Mouse (Mus musculus) limb, embryonic 13.5 days (tissue): ENCODE measurements around the gene Per1. TPM values are rescaled to one million over a fixed set of nuclear protein-coding genes. Genes with fewer than 3 reads are reported as not detected.
A peak's percentile ranks its signal among the peaks of the same experiment; 100 is the strongest.

ENCODE experiments used
- ATAC-seq: fragments of 200-750 bp; cut with Nextera tagmentation; 2 replicates; pipeline ENCODE4 v1.8.0; 2017; ENCODE audit warnings: low read depth, moderate number of reproducible peaks, moderate TSS enrichment; ENCODE audit not compliant: low FRiP score
- H3K27ac ChIP-seq: fragments of 300-500 bp; sonication (generic); 2 replicates; pipeline ENCODE4 v1.5.1; 2015; ENCODE audit warnings: inconsistent platforms, mild to moderate bottlenecking, moderate library complexity
- H3K27me3 ChIP-seq: fragments of 300-500 bp; sonication (generic); 2 replicates; pipeline ENCODE4 v1.6.1; 2015; ENCODE audit warnings: mild to moderate bottlenecking, inconsistent platforms
- H3K36me3 ChIP-seq: fragments of 300-500 bp; sonication (generic); 2 replicates; pipeline ENCODE4 v1.6.1; 2015; ENCODE audit warnings: inconsistent platforms, mild to moderate bottlenecking, moderate library complexity
- H3K4me1 ChIP-seq: fragments of 300-500 bp; sonication (generic); 2 replicates; pipeline ENCODE4 v1.6.1; 2015; ENCODE audit warnings: inconsistent platforms
- H3K4me2 ChIP-seq: fragments of 300-500 bp; sonication (generic); replicated peaks from 2 replicates; pipeline ENCODE4 v1.6.1; 2015; ENCODE audit warnings: inconsistent platforms, mild to moderate bottlenecking, moderate library complexity
- H3K4me3 ChIP-seq: fragments of 300-500 bp; sonication (generic); 2 replicates; pipeline ENCODE4 v1.5.1; 2015; ENCODE audit warnings: moderate library complexity, mild to moderate bottlenecking, inconsistent platforms
- H3K9ac ChIP-seq: fragments of 300-500 bp; sonication (generic); 2 replicates; pipeline ENCODE4 v1.6.1; 2015; ENCODE audit warnings: mild to moderate bottlenecking, inconsistent platforms
- H3K9me3 ChIP-seq: fragments of 300-500 bp; sonication (generic); 2 replicates; pipeline ENCODE4 v1.6.1; 2016; ENCODE audit warnings: inconsistent platforms
- WGBS: fragments of 180-500 bp; shearing (Covaris S2); methylation state at CpG from one replicate; pipeline ENCODE4 v1.1.7; 2015; 5-methylcytosine and 5-hydroxymethylcytosine counted together
- polyA plus RNA-seq: library from polyadenylated mRNA; unstranded; fragments of >200 nt; fragmentation: Nextera tagmentation; extraction: Ambion mirVana; gene quantifications from 2 replicates; pipeline ENCODE4 v1.2.1, GENCODE M21; 2015

Per1 gene
- polyA plus RNA-seq, 1 experiment from 2014 or later, result 12.0 TPM

DNA sequence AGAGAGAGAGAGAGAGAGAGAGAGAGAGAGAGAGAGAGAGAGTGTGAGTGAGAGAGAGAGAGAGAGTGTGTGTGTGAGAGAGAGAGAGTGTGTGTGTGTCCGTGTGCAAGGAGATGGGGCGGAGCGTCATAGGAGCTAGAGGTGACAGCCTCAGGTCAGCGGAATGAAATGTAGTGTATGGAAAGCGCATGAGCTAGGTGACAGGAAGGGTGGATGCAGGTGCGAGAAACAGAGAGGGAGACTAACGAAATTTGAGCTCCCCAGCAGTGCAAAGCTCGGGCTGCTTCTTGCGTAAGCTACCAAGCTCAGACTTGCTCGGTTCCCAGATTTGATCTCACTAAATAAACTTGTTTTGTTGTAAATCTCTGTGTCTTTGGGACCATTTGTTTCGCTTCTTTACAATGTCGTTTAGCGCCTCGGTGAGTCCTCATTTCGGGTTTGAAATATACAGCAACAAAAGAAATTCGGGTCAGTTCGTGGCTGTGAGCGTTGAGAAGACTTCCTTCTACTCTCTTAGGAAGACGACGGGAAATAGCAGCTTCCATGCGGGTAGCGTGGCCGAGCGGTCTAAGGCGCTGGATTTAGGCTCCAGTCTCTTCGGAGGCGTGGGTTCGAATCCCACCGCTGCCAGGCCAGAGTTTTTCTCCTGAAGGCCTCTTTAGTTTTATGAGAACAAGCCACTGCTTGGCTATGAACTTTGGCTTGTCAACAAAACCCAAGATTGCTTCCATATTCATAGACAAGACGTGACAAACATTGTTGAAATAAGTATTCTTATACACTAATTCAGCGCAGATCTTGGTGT is 28.9 kb downstream of the Per1 start:
- Histone ChIP-seq H3K9me3 (no peaks in the 10 kb centered on the region), H3K36me3 (no peaks in the 10 kb centered on the region), H3K9ac (peak overlapping the region; percentile 61), H3K4me2 (peak overlapping the region; percentile 92), H3K27ac (peak overlapping the region; percentile 80; the same call in 1 of the 2 replicates), H3K4me3 (peak overlapping the region; percentile 82), H3K27me3 (peaks cover 12% of the 10 kb centered on the region; the same call in 1 of the 2 replicates), H3K4me1 (peaks cover 37% of the 10 kb centered on the region)
- under 1% methylated on average over 31 of the region's 31 CpGs for WGBS
- ATAC-seq, result peak; percentile 66

DNA sequence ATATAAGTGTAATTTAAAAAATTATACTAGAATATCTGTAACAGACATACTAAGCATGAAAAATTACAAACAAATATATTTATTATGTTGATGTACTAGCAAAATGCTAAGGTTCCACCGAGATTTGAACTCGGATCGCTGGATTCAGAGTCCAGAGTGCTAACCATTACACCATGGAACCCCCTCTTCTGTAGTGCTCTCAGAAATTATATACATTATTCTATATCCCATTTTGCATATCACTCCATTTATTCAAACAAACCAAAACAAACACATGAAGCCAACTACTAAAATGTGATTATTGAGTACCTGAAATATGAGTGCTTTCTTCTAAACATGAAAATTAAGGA is 29.5 kb downstream of the Per1 start:
- Histone ChIP-seq H3K4me3 (peak overlapping the region; percentile 82), H3K4me1 (peaks cover 31% of the 10 kb centered on the region), H3K4me2 (peak overlapping the region; percentile 92), H3K9me3 (no peaks in the 10 kb centered on the region), H3K36me3 (no peaks in the 10 kb centered on the region), H3K9ac (no peak overlapping the region), H3K27me3 (peaks cover 12% of the 10 kb centered on the region; the same call in 1 of the 2 replicates), H3K27ac (no peak overlapping the region)
- peak; percentile 64 for ATAC-seq
- under 1% methylated on average over 3 of the region's 3 CpGs for WGBS

DNA sequence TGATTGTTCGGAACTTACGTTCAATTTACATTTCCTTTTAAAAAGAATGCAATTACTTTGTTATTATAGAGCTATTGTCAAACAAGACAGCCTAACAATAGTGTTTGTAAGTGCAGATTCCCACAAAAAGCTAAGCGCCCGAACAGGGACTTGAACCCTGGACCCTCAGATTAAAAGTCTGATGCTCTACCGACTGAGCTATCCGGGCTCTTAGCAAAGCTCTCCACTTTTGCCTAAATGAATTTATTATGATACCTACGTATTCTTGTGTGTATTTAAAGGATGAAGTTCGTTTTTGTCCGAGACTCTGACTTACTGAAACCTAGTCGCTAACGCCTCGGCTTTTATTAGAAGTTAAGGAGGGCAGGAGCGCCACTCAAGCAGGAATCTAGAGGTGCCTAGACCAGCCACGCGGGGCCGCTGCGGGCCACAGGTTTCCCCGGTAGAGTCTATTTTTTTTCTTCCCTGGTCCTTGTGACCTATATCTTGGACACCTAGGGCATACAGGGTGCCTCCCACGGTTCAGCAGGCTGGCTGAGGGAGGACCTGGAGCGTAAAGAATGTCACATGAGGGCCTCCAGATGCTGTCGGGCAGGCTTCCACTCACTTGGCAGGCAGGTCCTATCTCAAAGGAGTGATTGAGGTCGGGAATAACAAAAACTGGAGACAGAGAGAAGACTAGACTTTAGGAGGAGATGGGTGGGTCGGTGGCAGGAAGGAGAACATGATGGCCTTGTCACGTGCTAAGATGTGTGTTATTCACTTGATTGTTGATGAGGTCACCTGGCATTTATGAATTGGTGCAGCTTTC is 30.2 kb downstream of the Per1 start:
- peaks cover 23% of the 10 kb centered on the region for H3K4me1 ChIP-seq
- under 1% methylated on average over 24 of the region's 24 CpGs for WGBS
- ATAC-seq, result peak; percentile 29

DNA sequence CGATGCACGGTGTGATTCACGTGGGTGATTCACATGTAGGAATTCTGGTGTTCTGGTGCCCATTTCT is 30.7 kb downstream of the Per1 start, which contains the start of gene Aloxe3:
Gene Aloxe3, plus strand, starts transcription at position 45 of the 67 bp plus-strand sequence.
- 9% methylated on average over 3 of the region's 3 CpGs for WGBS
- no peaks in the 10 kb centered on the region for H3K9me3 ChIP-seq
- peak within 1 kb of the TSS; percentile 65 for H3K4me3 ChIP-seq
- peak within 1 kb of the TSS; percentile 87 for H3K4me2 ChIP-seq
- H3K9ac ChIP-seq, result peak within 1 kb of the TSS; percentile 64
- no peaks in the 10 kb centered on the region for H3K36me3 ChIP-seq
- peak within 1 kb of the TSS; percentile 79 for H3K27ac ChIP-seq
- H3K4me1 ChIP-seq, result peaks cover 19% of the 10 kb centered on the region
- no peak for ATAC-seq
- peaks cover 9% of the 10 kb centered on the region; the same call in 1 of the 2 replicates for H3K27me3 ChIP-seq

More for the DNA sequence above, 30.2 kb downstream of the Per1 start:
- H3K27ac ChIP-seq, result peak overlapping the region; percentile 79
- H3K9me3 ChIP-seq, result no peaks in the 10 kb centered on the region
- H3K4me3 ChIP-seq, result peak overlapping the region; percentile 65
- peak overlapping the region; percentile 64 for H3K9ac ChIP-seq
- H3K27me3 ChIP-seq, result peaks cover 14% of the 10 kb centered on the region; the same call in 1 of the 2 replicates
- peak overlapping the region; percentile 87 for H3K4me2 ChIP-seq
- no peaks in the 10 kb centered on the region for H3K36me3 ChIP-seq

DNA sequence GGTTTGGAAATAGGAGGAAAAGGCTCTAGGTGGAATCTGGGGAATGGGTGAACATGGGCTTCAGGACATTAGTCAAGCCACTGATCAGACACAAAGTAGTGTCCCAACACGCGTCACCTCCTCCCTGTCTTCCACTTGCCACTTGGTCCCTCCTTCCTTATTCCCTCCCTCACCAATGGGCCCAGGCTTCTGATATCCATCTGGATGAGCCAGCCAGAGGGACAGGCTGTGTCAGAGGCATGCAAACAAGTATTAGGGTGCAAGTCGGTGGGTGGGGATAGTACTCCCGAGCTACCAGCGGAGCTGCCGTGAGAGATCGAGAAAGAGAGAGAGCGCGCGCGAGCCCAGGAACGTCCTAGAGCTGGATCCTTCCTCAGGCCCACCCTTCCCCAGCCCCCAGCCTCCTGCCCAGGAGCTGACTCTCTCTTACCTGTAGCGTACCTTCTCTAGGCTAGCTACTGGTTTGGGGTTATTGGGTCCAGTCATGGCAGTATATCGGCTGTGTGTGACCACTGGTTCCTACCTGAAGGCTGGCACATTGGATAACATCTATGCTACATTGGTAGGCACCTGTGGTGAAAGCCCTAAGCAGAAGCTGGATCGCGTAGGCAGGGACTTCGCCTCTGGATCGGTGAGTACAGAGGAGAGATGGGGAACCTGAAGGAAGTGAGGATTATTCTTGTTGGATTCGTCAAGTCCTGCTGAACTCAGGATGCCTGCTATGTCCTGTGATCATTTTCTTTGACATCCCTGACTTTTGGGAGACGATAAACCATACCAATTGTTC is 31.1 kb downstream of the Per1 start:
- peak overlapping the region; percentile 87 for H3K4me2 ChIP-seq
- peaks cover 7% of the 10 kb centered on the region; the same call in 1 of the 2 replicates for H3K27me3 ChIP-seq
- peaks cover 15% of the 10 kb centered on the region for H3K4me1 ChIP-seq
- no peaks in the 10 kb centered on the region for H3K36me3 ChIP-seq
- H3K4me3 ChIP-seq, result peak overlapping the region; percentile 65
- 15% methylated on average over 19 of the region's 20 CpGs for WGBS
- peak overlapping the region; percentile 64 for H3K9ac ChIP-seq
- no peaks in the 10 kb centered on the region for H3K9me3 ChIP-seq
- no peak overlapping the region for H3K27ac ChIP-seq
- ATAC-seq, result no peak

DNA sequence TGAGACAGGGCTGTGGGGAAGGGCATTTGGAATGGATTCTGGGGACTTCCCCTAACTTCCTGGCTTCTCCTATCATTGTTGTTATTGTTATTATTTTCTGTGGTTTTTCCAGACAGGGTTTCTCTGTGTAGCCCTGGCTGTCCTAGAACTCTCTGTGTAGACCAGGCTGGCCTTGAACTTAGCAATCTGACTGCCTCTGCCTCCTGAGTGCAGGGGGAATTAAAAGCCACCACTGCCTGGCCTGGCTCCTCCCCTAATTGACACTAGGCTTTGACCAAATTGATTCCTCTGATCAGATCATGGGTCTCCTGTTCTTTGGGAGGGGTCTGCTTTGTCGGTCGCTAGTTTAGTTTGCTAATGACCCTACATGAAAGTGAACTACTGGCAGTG is 31.7 kb downstream of the Per1 start:
- Histone ChIP-seq H3K4me3 (peak overlapping the region; percentile 65), H3K9ac (no peak overlapping the region)
- no peak for ATAC-seq

DNA sequence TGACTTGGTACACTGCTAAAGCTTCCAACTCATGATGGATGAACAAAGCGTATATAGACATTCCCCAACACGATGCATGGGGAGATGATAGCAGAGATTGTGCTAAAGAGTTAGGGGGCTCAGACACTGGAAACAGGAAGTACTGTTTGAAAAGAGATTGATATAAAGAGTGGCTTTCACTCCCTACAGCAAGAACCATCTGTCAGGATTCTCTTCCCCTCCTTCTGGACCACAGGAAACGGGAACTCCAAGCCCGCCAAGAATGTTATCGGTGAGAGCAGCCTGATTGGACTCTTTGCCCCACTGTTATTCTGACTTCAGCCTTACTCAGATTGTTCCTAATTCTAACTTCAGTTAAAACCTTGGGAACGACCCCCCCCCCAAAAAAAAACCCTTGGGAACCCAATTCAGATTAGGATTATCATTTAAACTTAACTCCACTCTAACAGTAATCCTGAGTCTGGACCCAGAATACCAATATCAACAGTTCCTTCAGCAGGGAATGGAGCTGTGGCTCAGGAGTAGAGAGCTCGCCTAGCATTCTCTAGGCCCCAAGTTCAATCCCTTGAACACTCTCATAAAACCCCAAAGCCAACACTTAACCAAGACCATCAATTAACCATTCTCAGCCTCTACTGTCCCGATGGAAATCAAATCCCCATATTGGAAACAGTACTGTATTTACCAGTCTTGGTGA is 33.6 kb downstream of the Per1 start:
- Histone ChIP-seq H3K9me3 (no peaks in the 10 kb centered on the region), H3K27me3 (peaks cover 16% of the 10 kb centered on the region), H3K9ac (no peak overlapping the region), H3K4me3 (no peak overlapping the region), H3K4me1 (peaks cover 11% of the 10 kb centered on the region), H3K36me3 (no peaks in the 10 kb centered on the region), H3K27ac (no peak overlapping the region), H3K4me2 (no peak overlapping the region)
- 72% methylated on average over 8 of the region's 8 CpGs for WGBS
- ATAC-seq, result no peak

More for the DNA sequence above, 31.7 kb downstream of the Per1 start:
- peaks cover 11% of the 10 kb centered on the region for H3K4me1 ChIP-seq
- H3K27me3 ChIP-seq, result peaks cover 7% of the 10 kb centered on the region; the same call in 1 of the 2 replicates
- no peak overlapping the region for H3K27ac ChIP-seq
- WGBS, result 51% methylated on average over 2 of the region's 2 CpGs
- H3K4me2 ChIP-seq, result peak overlapping the region; percentile 87
- H3K36me3 ChIP-seq, result no peaks in the 10 kb centered on the region
- no peaks in the 10 kb centered on the region for H3K9me3 ChIP-seq

DNA sequence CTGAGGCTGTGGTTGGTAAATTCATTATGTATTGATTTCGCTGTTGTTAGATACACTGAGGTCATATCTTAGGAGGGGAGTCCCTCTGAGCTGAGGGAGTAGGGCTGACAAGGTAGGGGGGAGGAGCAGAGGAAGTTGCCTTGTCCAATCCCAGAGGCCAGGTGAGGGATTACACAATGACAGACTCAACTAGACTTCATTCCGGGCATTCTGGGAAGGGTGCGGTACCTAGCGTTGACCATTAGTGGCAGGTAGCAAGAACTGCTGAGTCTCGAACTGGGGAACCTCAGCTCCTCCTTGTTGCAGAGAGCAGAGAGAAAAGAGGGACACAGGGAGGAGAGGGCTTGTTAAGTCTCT is 38.5 kb downstream of the Per1 start:
- H3K27me3 ChIP-seq, result peaks cover 11% of the 10 kb centered on the region
- peak overlapping the region; percentile 52 for H3K4me3 ChIP-seq
- peak overlapping the region; percentile 66 for H3K9ac ChIP-seq
- H3K9me3 ChIP-seq, result no peaks in the 10 kb centered on the region
- H3K4me2 ChIP-seq, result peak overlapping the region; percentile 85
- WGBS, result 23% methylated on average over 5 of the region's 5 CpGs
- H3K36me3 ChIP-seq, result no peaks in the 10 kb centered on the region
- H3K27ac ChIP-seq, result no peak overlapping the region
- ATAC-seq, result no peak
- peaks cover 10% of the 10 kb centered on the region; the same call in 1 of the 2 replicates for H3K4me1 ChIP-seq

DNA sequence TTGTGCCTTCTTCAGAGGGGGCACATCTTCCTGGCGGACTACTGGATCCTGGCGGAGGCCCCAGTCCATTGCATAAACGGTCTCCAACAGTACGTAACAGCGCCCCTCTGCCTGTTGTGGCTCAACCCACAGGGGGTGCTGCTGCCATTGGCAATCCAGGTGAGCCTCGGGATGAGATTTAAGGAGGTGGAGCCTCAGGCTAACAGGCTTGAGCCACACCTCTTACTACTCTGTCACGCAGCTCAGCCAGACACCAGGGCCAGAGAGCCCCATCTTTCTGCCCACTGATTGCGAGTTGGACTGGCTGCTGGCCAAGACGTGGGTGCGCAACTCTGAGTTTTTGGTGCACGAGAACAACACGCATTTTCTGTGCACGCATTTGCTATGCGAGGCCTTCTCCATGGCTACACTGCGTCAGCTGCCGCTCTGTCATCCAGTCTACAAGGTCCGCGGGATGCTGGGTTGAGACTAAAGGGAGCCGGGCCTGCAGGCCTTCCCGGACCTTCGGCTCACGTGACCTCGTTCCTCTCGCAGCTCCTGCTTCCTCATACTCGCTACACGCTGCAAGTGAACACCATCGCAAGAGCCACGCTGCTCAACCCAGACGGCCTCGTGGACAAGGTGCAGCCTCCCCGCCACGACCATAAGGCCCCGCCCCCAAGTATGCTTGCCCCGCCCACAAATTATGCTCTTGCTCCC is 39.1 kb downstream of the Per1 start:
- peaks cover 10% of the 10 kb centered on the region; the same call in 1 of the 2 replicates for H3K4me1 ChIP-seq
- H3K9me3 ChIP-seq, result no peaks in the 10 kb centered on the region
- ATAC-seq, result peak; percentile 76
- peak overlapping the region; percentile 66 for H3K9ac ChIP-seq
- peak overlapping the region; percentile 85 for H3K4me2 ChIP-seq
- WGBS, result 2% methylated on average over 34 of the region's 34 CpGs
- peak overlapping the region; percentile 52 for H3K4me3 ChIP-seq
- no peak overlapping the region; the same call in 1 of the 2 replicates for H3K27ac ChIP-seq
- no peaks in the 10 kb centered on the region for H3K36me3 ChIP-seq
- H3K27me3 ChIP-seq, result peaks cover 11% of the 10 kb centered on the region

DNA sequence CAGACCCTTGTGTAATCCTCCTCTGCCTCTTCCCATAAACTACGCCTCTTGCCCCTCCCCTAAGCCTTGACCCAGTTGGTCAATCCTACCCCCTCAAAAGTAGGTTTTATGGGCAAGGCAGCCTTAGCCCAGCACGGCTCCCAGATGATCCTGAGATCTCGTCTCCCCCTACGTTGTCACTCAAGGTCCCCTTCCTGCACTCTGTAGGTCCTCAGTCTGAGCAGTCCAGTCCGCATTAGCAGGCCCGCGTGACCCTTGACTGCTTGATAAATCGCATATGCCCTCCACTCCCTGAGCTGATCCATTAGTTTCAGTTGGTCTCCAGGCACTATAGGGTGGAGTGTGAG is 39.6 kb downstream of the Per1 start:
- ATAC-seq, result peak; percentile 34
- H3K27me3 ChIP-seq, result peaks cover 11% of the 10 kb centered on the region
- peak overlapping the region; percentile 66 for H3K9ac ChIP-seq
- no peaks in the 10 kb centered on the region for H3K36me3 ChIP-seq
- H3K4me3 ChIP-seq, result peak overlapping the region; percentile 52
- H3K4me2 ChIP-seq, result peak overlapping the region; percentile 85
- H3K27ac ChIP-seq, result no peak overlapping the region
- peaks cover 10% of the 10 kb centered on the region; the same call in 1 of the 2 replicates for H3K4me1 ChIP-seq
- 26% methylated on average over 8 of the region's 8 CpGs for WGBS
- no peaks in the 10 kb centered on the region for H3K9me3 ChIP-seq

DNA sequence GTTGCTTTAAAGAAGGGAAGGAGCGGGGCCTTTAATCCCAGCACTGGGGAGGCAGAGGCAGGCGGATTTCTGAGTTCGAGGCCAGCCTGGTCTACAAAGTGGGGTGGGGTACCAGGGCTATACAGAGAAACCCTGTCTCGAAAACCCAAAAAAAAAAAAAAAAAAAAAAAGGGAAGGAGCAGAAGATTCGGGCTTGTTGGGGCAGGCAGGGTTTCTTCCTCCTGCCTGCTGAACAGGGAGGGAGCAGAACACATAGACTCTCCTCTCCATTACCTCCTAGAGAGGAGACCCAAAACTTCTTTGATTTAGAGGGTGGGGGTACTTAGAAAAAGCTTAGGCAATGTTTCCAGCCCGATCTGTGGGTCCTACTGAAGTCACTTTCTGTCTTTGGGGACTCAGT is 40.3 kb downstream of the Per1 start:
- H3K4me3 ChIP-seq, result no peak overlapping the region
- H3K9me3 ChIP-seq, result no peaks in the 10 kb centered on the region
- H3K36me3 ChIP-seq, result no peaks in the 10 kb centered on the region
- H3K4me1 ChIP-seq, result peaks cover 10% of the 10 kb centered on the region; the same call in 1 of the 2 replicates
- H3K9ac ChIP-seq, result no peak overlapping the region
- no peak for ATAC-seq
- WGBS, result 88% methylated on average over 6 of the region's 6 CpGs
- H3K27me3 ChIP-seq, result peaks cover 9% of the 10 kb centered on the region; the same call in 1 of the 2 replicates
- no peak overlapping the region for H3K4me2 ChIP-seq
- no peak overlapping the region for H3K27ac ChIP-seq
